Mouse (Mus musculus): ENCODE data around the gene 4930523C07Rik.

DNA sequence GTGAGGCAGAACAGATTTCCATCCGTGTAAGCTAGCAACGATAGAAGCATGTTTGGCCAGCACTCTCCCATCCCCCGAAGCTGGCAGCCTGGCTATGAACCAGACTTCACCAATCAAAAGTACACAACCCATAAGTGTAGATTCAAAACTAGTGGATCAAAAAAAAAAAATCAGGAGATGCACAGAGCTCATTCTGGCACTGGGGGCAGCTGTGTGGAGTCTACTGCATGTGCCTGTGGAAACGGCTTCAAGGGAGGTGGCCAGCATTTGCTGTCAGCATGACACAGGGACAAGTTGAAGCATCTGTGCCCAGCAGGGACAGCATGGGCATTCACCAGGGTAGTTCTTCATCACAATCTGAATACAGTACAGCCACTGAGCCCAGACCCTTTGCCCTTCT is 16.2 kb upstream of the 4930523C07Rik start:
- TF ChIP-seq POLR2A (IDR thresholded peaks at IDR 0.05; ENCODE audit: low read depth, low read length) (no peak), CTCF (IDR thresholded peaks at IDR 0.05; ENCODE audit: borderline replicate concordance, insufficient read depth, low read length) (no peak)

Measured in embryonic fibroblast, embryonic 13.5 days (primary cell).